Comparison of ENCODE assay signal across 8 mouse cellular contexts in the genomic region with DNA sequence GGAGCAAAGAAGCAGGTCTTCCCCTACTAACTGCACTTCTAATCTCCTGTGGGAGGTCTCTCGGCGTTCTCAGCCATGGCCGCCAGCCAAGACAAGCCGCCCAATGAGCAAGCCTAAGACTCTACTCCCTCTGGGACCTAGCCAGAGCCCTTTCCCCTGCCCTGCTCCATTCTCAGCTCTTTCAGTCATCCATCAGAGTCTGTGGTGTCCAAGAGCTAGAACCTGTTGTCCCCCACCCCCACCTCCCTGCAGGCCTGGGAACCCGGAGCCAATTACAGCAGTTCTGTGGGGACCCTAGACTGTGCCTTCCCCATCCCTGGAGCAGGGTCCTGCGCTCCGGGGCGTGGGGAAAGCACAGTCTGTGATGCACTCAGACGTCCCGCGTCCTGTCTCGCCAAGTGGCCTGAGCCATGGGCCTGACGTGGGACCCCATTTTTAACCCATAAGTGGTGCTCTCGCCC. TPM values are rescaled to one million over a fixed set of nuclear protein-coding genes. Genes with fewer than 3 reads are reported as not detected.
DNase-seq lines count a peak whose midpoint lies in the region; ATAC-seq and TF ChIP-seq lines count a peak whose summit lies in the region.

No protein-coding gene starts in this region.

- TF ChIP-seq POLR2A in cortical plate, adult 2 months (IDR thresholded peaks at IDR 0.05; ENCODE audit: extremely low read depth, insufficient read depth, low read length) = no peak

- H3K4me1 ChIP-seq in cortical plate, adult 2 months (ENCODE audit: control insufficient read depth, insufficient read depth, low read length) = no peaks in the 10 kb centered on the region
- H3K4me1 ChIP-seq in hindbrain, embryonic 14.5 days (replicated peaks; ENCODE audit: control insufficient read depth, insufficient read depth, low read length) = 0 out of 2 replicates have a peak, but pooled peaks cover 4% of the 10 kb centered on the region

- H3K27me3 ChIP-seq in hindbrain, embryonic 14.5 days (ENCODE audit: control insufficient read depth, insufficient read depth, low read length) = no peaks in the 10 kb centered on the region

- peak overlapping the region; percentile 59 for H3K4me3 ChIP-seq in cortical plate, adult 2 months (ENCODE audit: insufficient read depth, low read length)
- peak overlapping the region; percentile 69 for H3K4me3 ChIP-seq in gastrocnemius, adult 2 months
- peak overlapping the region; percentile 26 for H3K4me3 ChIP-seq in hindbrain, embryonic 14.5 days (replicated peaks; ENCODE audit: low read length)
- H3K4me3 ChIP-seq in left cerebral cortex, adult 2 months = peak overlapping the region; percentile 51

- peak overlapping the region; percentile 63 for H3K4me2 ChIP-seq in hindbrain, embryonic 14.5 days (replicated peaks)

- intact Hi-C loops in gastrocnemius, adult 2 months (cut with DNase I) = no loop called here
- intact Hi-C loops in left cerebral cortex, adult 2 months (cut with DNase I) = no loop called here

- peak overlapping the region; percentile 45; the same call in 1 of the 2 replicates for H3K9ac ChIP-seq in hindbrain, embryonic 14.5 days

- H3K27ac ChIP-seq in cortical plate, adult 2 months (ENCODE audit: insufficient read depth, low read length) = no peak overlapping the region
- H3K27ac ChIP-seq in gastrocnemius, adult 2 months = 0 out of 2 replicates have a peak overlapping the region, but pooled peaks have one; percentile 12
- no peak overlapping the region for H3K27ac ChIP-seq in hindbrain, embryonic 14.5 days
- H3K27ac ChIP-seq in left cerebral cortex, adult 2 months = peak overlapping the region; percentile 38; the same call in 1 of the 2 replicates

- no peaks in the 10 kb centered on the region for H3K36me3 ChIP-seq in hindbrain, embryonic 14.5 days (replicated peaks; ENCODE audit: control insufficient read depth, insufficient read depth)

- 12% methylated on average over 14 of the region's 14 CpGs for WGBS in hindbrain, embryonic 14.5 days

- H3K9me3 ChIP-seq in hindbrain, embryonic 14.5 days (ENCODE audit: control insufficient read depth, low read length) = no peaks in the 10 kb centered on the region

- peak; percentile 79 for DNase-seq in adrenal gland, adult 2 months
- peak; percentile 56 for DNase-seq in gastrocnemius, adult 2 months
- peak; percentile 73 for DNase-seq in hindbrain, embryonic 14.5 days (ENCODE audit: low spot score)
- DNase-seq in left cerebral cortex, adult 2 months (ENCODE audit: extremely low spot score in 1 of 2, low spot score in 2 of 2) = peak; percentile 43 to 48
- DNase-seq in lung, postnatal 14 days = peak; percentile 62
- DNase-seq in retina, postnatal 7 days (ENCODE audit: low read depth, low spot score) = peak; percentile 25
- no peak for DNase-seq in thymus, postnatal 36 days

- TF ChIP-seq CTCF in cortical plate, adult 2 months (IDR thresholded peaks at IDR 0.05; ENCODE audit: extremely low read depth, insufficient read depth, low read length) = no peak
- no peak for TF ChIP-seq CTCF in gastrocnemius, adult 2 months (IDR thresholded peaks at IDR 0.05)
- TF ChIP-seq CTCF in left cerebral cortex, adult 2 months (IDR thresholded peaks at IDR 0.05) = no peak

- peak; percentile 92 for ATAC-seq in hindbrain, embryonic 14.5 days (ENCODE audit: low FRiP score)

RNA-seq across cellular contexts. Expression of a gene that starts 15.9 kb away (rescaled TPM):
- 10 to 100 TPM; 26.4 to 36.6 TPM for total RNA-seq in adrenal gland, adult 2 months (2021)
- 1.8 TPM in 2 replicates for polyA plus RNA-seq in adrenal gland, adult 2 months (2012; rRNA removed)
- 16.8 and 17.0 TPM in 2 replicates for polyA plus RNA-seq in cortical plate, adult 2 months (2012; rRNA removed)
- total RNA-seq in gastrocnemius, adult 2 months (2021) = 10 to 100 TPM; 21.0 to 26.4 TPM
- polyA plus RNA-seq in hindbrain, embryonic 14.5 days (2014; fragmentation: Nextera tagmentation; extraction: Ambion mirVana) = 70.2 and 70.6 TPM in 2 replicates
- total RNA-seq in left cerebral cortex, adult 2 months (2021) = 10 to 100 TPM; 20.6 to 26.7 TPM

RNA-seq across cellular contexts. Expression of a gene that starts 49.6 kb away (rescaled TPM):
- 1 to 10 TPM; 8.9 to 9.1 TPM for total RNA-seq in adrenal gland, adult 2 months (2021)
- polyA plus RNA-seq in adrenal gland, adult 2 months (2012; rRNA removed) = 2.2 and 3.1 TPM in 2 replicates
- 3.8 TPM in 2 replicates for polyA plus RNA-seq in cortical plate, adult 2 months (2012; rRNA removed)
- total RNA-seq in gastrocnemius, adult 2 months (2021) = under 1 TPM; 0.89 to 0.92 TPM
- polyA plus RNA-seq in hindbrain, embryonic 14.5 days (2014; fragmentation: Nextera tagmentation; extraction: Ambion mirVana) = 7.0 and 7.3 TPM in 2 replicates
- 1 to 10 TPM; 5.6 to 6.0 TPM for total RNA-seq in left cerebral cortex, adult 2 months (2021)

Comparison
In these comparisons a context has a peak if more than half of its experiments do, and no peak if none do; other contexts are left out.
1. DNase-seq: peak in adrenal gland, adult 2 months (single experiment), gastrocnemius, adult 2 months (single experiment), hindbrain, embryonic 14.5 days (single experiment), left cerebral cortex, adult 2 months (2 of 2), lung, postnatal 14 days (single experiment) and retina, postnatal 7 days (single experiment); none in thymus, postnatal 36 days (0 of 2).
2. H3K27ac ChIP-seq: peak in gastrocnemius, adult 2 months (single experiment) and left cerebral cortex, adult 2 months (single experiment); none in cortical plate, adult 2 months (single experiment) and hindbrain, embryonic 14.5 days (single experiment).
3. Peak in every context shown above with its lines, with median percentiles within 50 percentile points of each other: H3K4me3 ChIP-seq.